Mouse (Mus musculus): Measurements from ENCODE around the gene Zfp354a.
"Not testable (repeated sequence)": the region's sequence is repeated elsewhere in the genome, so short reads cannot be mapped to it uniquely, and the experiment has no call there.

The Zfp354a gene

GRCm38 (mm10) chr11:51059151-51059571 is at the start of gene Zfp354a:
Gene Zfp354a, plus strand, starts transcription at chr11:51059257.
- peak; percentile 77 to 81 for DNase-seq

GRCm38 (mm10) chr11:51011821-51012220 is 47.2 kb upstream of the Zfp354a start:
- peak; percentile 41 to 49 for DNase-seq

GRCm38 (mm10) chr11:51013936-51014335 is 45.1 kb upstream of the Zfp354a start, which contains the start of gene Olfr54:
Gene Olfr54, plus strand, starts transcription at chr11:51014236.
- DNase-seq: no peak

GRCm38 (mm10) chr11:51016341-51016740 is 42.7 kb upstream of the Zfp354a start:
- no peak for DNase-seq

- DNase-seq: peak in 1 of 2 experiments; percentile 19
These were observed 32.2 kb upstream of the Zfp354a start for GRCm38 (mm10) chr11:51026811-51027210.

GRCm38 (mm10) chr11:51029381-51029780 is 29.7 kb upstream of the Zfp354a start:
- peak; percentile 24 to 62 for DNase-seq

- peak in 1 of 2 experiments; percentile 43 for DNase-seq
These were observed 28.8 kb upstream of the Zfp354a start for GRCm38 (mm10) chr11:51030225-51030624.

GRCm38 (mm10) chr11:51032851-51033250 is 26.2 kb upstream of the Zfp354a start:
- no peak for DNase-seq

- DNase-seq: not testable (repeated sequence)
These were observed 24.9 kb upstream of the Zfp354a start for GRCm38 (mm10) chr11:51034141-51034540.

- DNase-seq: peak; percentile 22 to 51
These were observed 23.1 kb upstream of the Zfp354a start for GRCm38 (mm10) chr11:51035951-51036350.

- not testable (repeated sequence) for DNase-seq
These were observed 14.3 kb upstream of the Zfp354a start for GRCm38 (mm10) chr11:51044776-51045175.

GRCm38 (mm10) chr11:51047809-51048208 is 11.2 kb upstream of the Zfp354a start, which contains the start of gene Olfr1375:
Gene Olfr1375, plus strand, starts transcription at chr11:51048109.
- not testable (repeated sequence) for DNase-seq

- no peak for DNase-seq
These were observed 7.4 kb upstream of the Zfp354a start for GRCm38 (mm10) chr11:51051678-51052077.

- DNase-seq: no peak
These were observed 5.8 kb upstream of the Zfp354a start for GRCm38 (mm10) chr11:51053230-51053629.

GRCm38 (mm10) chr11:51059640-51060039 is 583 bp downstream of the Zfp354a start:
- no peak for DNase-seq

- peak; percentile 74 to 77 for DNase-seq
These were observed 1.9 kb downstream of the Zfp354a start for GRCm38 (mm10) chr11:51060981-51061380.

- no peak for DNase-seq
These were observed 4.2 kb downstream of the Zfp354a start for GRCm38 (mm10) chr11:51063276-51063675.

- no peak for DNase-seq
These were observed 4.8 kb downstream of the Zfp354a start for GRCm38 (mm10) chr11:51063841-51064240.

- peak; percentile 8 to 17 for DNase-seq
These were observed 25.5 kb downstream of the Zfp354a start for GRCm38 (mm10) chr11:51084527-51084926.

GRCm38 (mm10) chr11:51085269-51085668 is 26.2 kb downstream of the Zfp354a start:
- no peak for DNase-seq

- no peak for DNase-seq
These were observed 48.2 kb downstream of the Zfp354a start for GRCm38 (mm10) chr11:51107261-51107660.

GRCm38 (mm10) chr11:51110621-51111020 is 51.6 kb downstream of the Zfp354a start:
- DNase-seq: no peak
